ENCODE assay signal across 20 mouse cellular contexts in the genomic region with DNA sequence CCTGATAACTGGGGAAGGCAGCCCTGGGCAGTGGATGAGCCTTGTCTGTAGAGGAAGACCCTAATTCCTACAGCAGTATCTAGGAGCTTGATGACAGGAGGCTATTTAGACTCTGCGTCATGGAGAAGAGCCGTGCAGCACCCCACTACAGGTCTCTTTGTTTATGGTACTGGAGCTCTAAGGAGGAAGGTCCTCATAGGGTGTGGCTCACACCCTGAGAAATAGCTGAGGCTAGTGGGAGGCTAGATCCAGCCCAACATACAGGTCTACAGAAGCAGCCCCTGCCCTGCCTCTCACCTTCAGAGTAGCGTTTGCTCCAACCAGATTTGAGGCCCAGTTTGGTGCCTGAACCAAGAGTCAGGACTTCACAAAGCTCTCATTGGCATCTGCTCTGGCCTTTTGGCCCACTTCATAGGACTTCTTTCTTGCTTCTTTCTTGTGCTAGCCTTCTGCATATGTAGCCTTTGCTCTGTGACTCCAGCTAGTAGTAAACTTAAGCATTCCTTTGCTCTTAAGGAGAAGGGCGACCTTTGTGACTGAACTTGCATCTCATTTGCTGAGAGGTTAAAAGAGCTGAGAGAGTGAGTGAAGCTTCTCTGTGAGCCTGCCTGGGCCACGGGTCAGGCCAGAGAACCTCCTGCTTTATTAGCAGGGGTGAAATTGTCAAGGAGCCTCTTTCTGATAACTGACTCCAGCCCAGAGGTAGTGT.
A peak's percentile ranks its signal among the peaks of the same experiment; 100 is the strongest.
DNase-seq lines count a peak whose midpoint lies in the region; ATAC-seq lines count a peak whose summit lies in the region.
"Had no signal": no experiment of that assay in that cellular context is flagged by ENCODE, and none has a peak within 500 bp of the region (broad histone marks: within the 10 kb centered on the region; RNA-seq: fewer than 3 reads in every experiment).

No protein-coding gene starts in this region.

- no peak overlapping the region for H3K27ac ChIP-seq in kidney, embryonic 14.5 days (ENCODE audit: low read depth, low read length)
- H3K27ac ChIP-seq in lung, embryonic 16.5 days (ENCODE audit: low read length) = peak overlapping the region; percentile 47
- peak overlapping the region; percentile 84 for H3K27ac ChIP-seq in intestine, embryonic 16.5 days (ENCODE audit: low read length)
- H3K27ac ChIP-seq: forebrain, embryonic 15.5 days; hindbrain, embryonic 15.5 days; layer of hippocampus, adult 2 months; midbrain, embryonic 13.5 days had no signal

- H3K9me3 ChIP-seq in kidney, embryonic 14.5 days (ENCODE audit: control insufficient read depth, low read length) = no peaks in the 10 kb centered on the region
- H3K9me3 ChIP-seq in lung, embryonic 16.5 days (ENCODE audit: control insufficient read depth, low read length) = no peaks in the 10 kb centered on the region
- H3K9me3 ChIP-seq in intestine, embryonic 16.5 days (ENCODE audit: control insufficient read depth, low read length) = no peaks in the 10 kb centered on the region
- H3K9me3 ChIP-seq: forebrain, embryonic 15.5 days; hindbrain, embryonic 15.5 days; kidney, embryonic 15.5 days; midbrain, embryonic 13.5 days; stomach, embryonic 15.5 days had no signal

- 57% methylated on average over 5 of the region's 5 CpGs for WGBS in kidney, embryonic 14.5 days
- 63% methylated on average over 5 of the region's 5 CpGs for WGBS in lung, embryonic 16.5 days
- WGBS in intestine, embryonic 16.5 days = 58% methylated on average over 5 of the region's 5 CpGs

- no peak for ATAC-seq in kidney, embryonic 14.5 days (ENCODE audit: low FRiP score, low TSS enrichment)
- ATAC-seq in lung, embryonic 16.5 days (ENCODE audit: low read depth) = no peak
- ATAC-seq in intestine, embryonic 16.5 days = peak; percentile 35; the same call in 1 of the 2 replicates
- ATAC-seq in granulocyte monocyte progenitor cell, adult 5-6 weeks (replicated peaks; ENCODE audit: poor library complexity, severe bottlenecking) = no peak
- ATAC-seq: forebrain, embryonic 15.5 days; midbrain, embryonic 13.5 days had no signal

- peak; percentile 37 for DNase-seq in kidney, adult 11 months
- no peak for DNase-seq in lung, postnatal 25 days (ENCODE audit: low spot score)
- DNase-seq in yolk sac, embryonic 10.5 days (ENCODE audit: low spot score) = peak; percentile 71
- DNase-seq: cerebellum, postnatal 10 days; heart, adult 18-20 months; heart, postnatal 10 days; left cerebral cortex, postnatal 4 days; retina, postnatal 1 day; right cerebral cortex, postnatal 4 days; thymus, postnatal 14 days had no signal

- H3K27me3 ChIP-seq in kidney, embryonic 14.5 days (ENCODE audit: control insufficient read depth, insufficient read depth, low read length) = no peaks in the 10 kb centered on the region
- H3K27me3 ChIP-seq in lung, embryonic 16.5 days (ENCODE audit: control insufficient read depth, insufficient read depth, low read depth, low read length) = no peaks in the 10 kb centered on the region
- no peaks in the 10 kb centered on the region for H3K27me3 ChIP-seq in intestine, embryonic 16.5 days (replicated peaks; ENCODE audit: control insufficient read depth, insufficient read depth, low read length)
- H3K27me3 ChIP-seq: forebrain, embryonic 15.5 days; hindbrain, embryonic 15.5 days; kidney, embryonic 15.5 days; midbrain, embryonic 13.5 days; stomach, embryonic 15.5 days had no signal

- H3K4me2 ChIP-seq in kidney, embryonic 14.5 days (replicated peaks; ENCODE audit: low read depth, low read length) = no peak overlapping the region
- no peak overlapping the region for H3K4me2 ChIP-seq in lung, embryonic 16.5 days (ENCODE audit: low read depth, low read length)
- H3K4me2 ChIP-seq in intestine, embryonic 16.5 days (ENCODE audit: low read depth, low read length) = no peak overlapping the region
- H3K4me2 ChIP-seq: forebrain, embryonic 15.5 days; hindbrain, embryonic 15.5 days; kidney, embryonic 15.5 days; midbrain, embryonic 13.5 days; stomach, embryonic 15.5 days had no signal

- no peaks in the 10 kb centered on the region for H3K4me1 ChIP-seq in kidney, embryonic 14.5 days (ENCODE audit: control insufficient read depth, insufficient read depth, low read length)
- peaks cover 14% of the 10 kb centered on the region; the same call in 1 of the 2 replicates for H3K4me1 ChIP-seq in lung, embryonic 16.5 days (replicated peaks; ENCODE audit: control insufficient read depth, insufficient read depth, low read length)
- peaks cover 19% of the 10 kb centered on the region for H3K4me1 ChIP-seq in intestine, embryonic 16.5 days (ENCODE audit: control insufficient read depth, insufficient read depth, low read length)
- H3K4me1 ChIP-seq: forebrain, embryonic 15.5 days; hindbrain, embryonic 15.5 days; midbrain, embryonic 13.5 days had no signal

- no peak overlapping the region for H3K4me3 ChIP-seq in kidney, embryonic 14.5 days (ENCODE audit: low read length)
- no peak overlapping the region for H3K4me3 ChIP-seq in lung, embryonic 16.5 days (ENCODE audit: low read length)
- H3K4me3 ChIP-seq in intestine, embryonic 16.5 days (ENCODE audit: low read length) = no peak overlapping the region
- H3K4me3 ChIP-seq: forebrain, embryonic 15.5 days; hindbrain, embryonic 15.5 days; kidney, embryonic 15.5 days; layer of hippocampus, adult 2 months; midbrain, embryonic 13.5 days; stomach, embryonic 15.5 days had no signal

- no peak overlapping the region for H3K9ac ChIP-seq in kidney, embryonic 14.5 days (ENCODE audit: low read depth, low read length)
- no peak overlapping the region for H3K9ac ChIP-seq in lung, embryonic 16.5 days (ENCODE audit: low read length)
- H3K9ac ChIP-seq in intestine, embryonic 16.5 days (ENCODE audit: low read depth, low read length) = no peak overlapping the region
- H3K9ac ChIP-seq: forebrain, embryonic 15.5 days; hindbrain, embryonic 15.5 days; kidney, embryonic 15.5 days; midbrain, embryonic 13.5 days; stomach, embryonic 15.5 days had no signal

- no peaks in the 10 kb centered on the region for H3K36me3 ChIP-seq in kidney, embryonic 14.5 days (ENCODE audit: control insufficient read depth, insufficient read depth, low read length)
- H3K36me3 ChIP-seq in lung, embryonic 16.5 days (ENCODE audit: control insufficient read depth, insufficient read depth, low read length) = no peaks in the 10 kb centered on the region
- H3K36me3 ChIP-seq in intestine, embryonic 16.5 days (ENCODE audit: control insufficient read depth, insufficient read depth, low read length) = no peaks in the 10 kb centered on the region
- H3K36me3 ChIP-seq: forebrain, embryonic 15.5 days; hindbrain, embryonic 15.5 days; kidney, embryonic 15.5 days; midbrain, embryonic 13.5 days; stomach, embryonic 15.5 days had no signal
